Mouse (Mus musculus) kidney, embryonic 16.5 days (tissue): ENCODE data around the gene Acss3. TPM values are rescaled to one million over a fixed set of nuclear protein-coding genes. Genes with fewer than 3 reads are reported as not detected.

ENCODE experiments used
- ATAC-seq: fragments of 200-750 bp; cut with Nextera tagmentation; 2 replicates; pipeline ENCODE4 v1.8.0; 2017; ENCODE audit warnings: moderate TSS enrichment; ENCODE audit not compliant: low FRiP score, low TSS enrichment
- H3K27ac ChIP-seq: fragments of 300-500 bp; sonication (generic); 2 replicates; pipeline ENCODE4 v1.5.1; 2014; ENCODE audit warnings: low read length
- H3K27me3 ChIP-seq: fragments of 300-500 bp; sonication (generic); 2 replicates; pipeline ENCODE4 v1.6.1; 2014; ENCODE audit warnings: low read length, control low read depth, mixed read lengths; ENCODE audit not compliant: insufficient read depth
- H3K36me3 ChIP-seq: fragments of 300-500 bp; sonication (generic); 2 replicates; pipeline ENCODE4 v1.6.1; 2014; ENCODE audit warnings: low read length, control low read depth, mixed read lengths; ENCODE audit not compliant: insufficient read depth
- H3K4me1 ChIP-seq: fragments of 300-500 bp; sonication (generic); 2 replicates; pipeline ENCODE4 v1.6.1; 2014; ENCODE audit warnings: low read length, control low read depth, mixed read lengths; ENCODE audit not compliant: insufficient read depth
- H3K4me2 ChIP-seq: fragments of 300-500 bp; sonication (generic); replicated peaks from 2 replicates; pipeline ENCODE4 v1.6.1; 2014; ENCODE audit warnings: low read depth, low read length
- H3K4me3 ChIP-seq: fragments of 300-500 bp; sonication (generic); 2 replicates; pipeline ENCODE4 v1.5.1; 2014; ENCODE audit warnings: mild to moderate bottlenecking, low read length
- H3K9ac ChIP-seq: fragments of 300-500 bp; sonication (generic); replicated peaks from 2 replicates; pipeline ENCODE4 v1.6.1; 2014; ENCODE audit warnings: low read length
- H3K9me3 ChIP-seq: fragments of 300-500 bp; sonication (generic); 2 replicates; pipeline ENCODE4 v1.6.1; 2016; ENCODE audit warnings: low read length, control low read depth
- WGBS: fragments of 180-500 bp; shearing (Covaris S2); extraction: QIAGEN DNeasy Blood & Tissue Kit; methylation state at CpG from one replicate; pipeline ENCODE4 v1.1.7; 2014; 5-methylcytosine and 5-hydroxymethylcytosine counted together
- polyA plus RNA-seq: library from polyadenylated mRNA; unstranded; fragments of >200 nt; fragmentation: Nextera tagmentation; extraction: Ambion mirVana; gene quantifications from 2 replicates; pipeline ENCODE4 v1.2.1, GENCODE M21; 2015

Gene Acss3
- polyA plus RNA-seq = 2.9 and 3.4 TPM in 2 replicates

- H3K4me3 ChIP-seq = peak within 1 kb of the TSS; percentile 55
- no peaks in the 10 kb centered on the region for H3K27me3 ChIP-seq
- no peaks in the 10 kb centered on the region for H3K9me3 ChIP-seq
- no peaks in the 10 kb centered on the region for H3K36me3 ChIP-seq
- H3K27ac ChIP-seq = no peak within 1 kb of the TSS
- peak; percentile 97 for ATAC-seq
- peak within 1 kb of the TSS; percentile 66 for H3K9ac ChIP-seq
- WGBS = 3% methylated on average over 17 of the region's 17 CpGs
- peaks cover 7% of the 10 kb centered on the region; the same call in 1 of the 2 replicates for H3K4me1 ChIP-seq
- H3K4me2 ChIP-seq = peak within 1 kb of the TSS; percentile 66
These were observed at the start of gene Acss3 for GRCm38 (mm10) chr10:107123529-107124335. Gene Acss3 (minus strand): TSS chr10:107123668.

DNA sequence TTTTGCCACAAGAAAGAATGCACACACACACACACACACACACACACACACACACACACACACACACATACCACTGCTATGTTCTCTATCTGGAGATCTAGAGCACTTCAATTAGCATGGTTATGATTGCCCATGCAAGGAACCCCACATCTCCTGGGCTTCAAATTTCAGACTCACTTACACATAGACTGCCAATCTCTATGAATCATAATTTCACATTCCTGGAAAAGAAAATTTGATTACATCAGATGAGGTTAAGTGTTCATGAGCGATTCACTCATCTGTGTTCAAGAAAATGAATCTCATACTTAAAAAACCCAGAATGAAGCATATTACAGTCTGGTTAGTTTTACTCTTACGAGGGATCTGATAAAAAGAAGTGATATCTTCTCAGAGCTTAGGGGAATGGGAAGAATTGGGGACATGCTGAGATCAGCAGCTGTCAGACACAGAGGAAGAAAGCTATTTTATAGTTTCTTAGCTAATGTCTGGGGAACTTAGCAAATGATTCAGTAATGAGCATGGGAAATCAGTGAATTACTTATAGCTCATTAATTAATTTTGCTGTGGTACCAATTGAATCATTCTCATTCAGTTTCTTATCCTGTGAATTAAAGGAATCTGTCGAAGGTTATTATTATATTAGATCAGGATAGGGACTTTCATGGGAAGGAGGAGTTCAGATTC lies 48.7 kb upstream of the Acss3 start:
- Histone ChIP-seq H3K9ac (no peak overlapping the region), H3K4me2 (no peak overlapping the region), H3K4me3 (no peak overlapping the region), H3K4me1 (no peaks in the 10 kb centered on the region), H3K27ac (no peak overlapping the region), H3K36me3 (no peaks in the 10 kb centered on the region), H3K9me3 (no peaks in the 10 kb centered on the region), H3K27me3 (no peaks in the 10 kb centered on the region)
- WGBS = 77% methylated on average over 3 of the region's 3 CpGs
- no peak for ATAC-seq

DNA sequence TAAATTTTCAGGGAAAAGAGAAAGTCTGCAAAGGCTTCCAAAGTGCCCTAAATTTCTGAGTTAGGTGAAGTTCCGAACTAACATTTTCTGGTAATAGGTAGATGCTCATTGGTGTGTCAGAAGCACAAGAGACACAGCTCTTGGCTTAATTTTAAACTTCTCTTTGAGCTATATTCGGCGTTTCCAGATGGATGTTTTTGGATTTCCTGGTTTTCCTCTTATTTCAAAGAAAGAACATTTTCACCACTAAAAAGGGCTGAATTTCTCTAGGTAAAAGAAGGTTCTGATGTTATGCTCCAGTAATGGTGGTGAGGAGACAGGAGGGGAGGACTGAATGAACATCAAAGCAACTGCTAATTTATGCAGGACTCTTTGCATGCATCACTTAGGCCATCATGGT lies 43.0 kb upstream of the Acss3 start:
- ATAC-seq = no peak
- 87% methylated on average over 3 of the region's 3 CpGs for WGBS
- no peak overlapping the region for H3K4me2 ChIP-seq
- H3K4me3 ChIP-seq = no peak overlapping the region
- H3K36me3 ChIP-seq = no peaks in the 10 kb centered on the region
- H3K27ac ChIP-seq = no peak overlapping the region
- no peaks in the 10 kb centered on the region for H3K9me3 ChIP-seq
- H3K4me1 ChIP-seq = no peaks in the 10 kb centered on the region
- no peak overlapping the region for H3K9ac ChIP-seq
- H3K27me3 ChIP-seq = no peaks in the 10 kb centered on the region

DNA sequence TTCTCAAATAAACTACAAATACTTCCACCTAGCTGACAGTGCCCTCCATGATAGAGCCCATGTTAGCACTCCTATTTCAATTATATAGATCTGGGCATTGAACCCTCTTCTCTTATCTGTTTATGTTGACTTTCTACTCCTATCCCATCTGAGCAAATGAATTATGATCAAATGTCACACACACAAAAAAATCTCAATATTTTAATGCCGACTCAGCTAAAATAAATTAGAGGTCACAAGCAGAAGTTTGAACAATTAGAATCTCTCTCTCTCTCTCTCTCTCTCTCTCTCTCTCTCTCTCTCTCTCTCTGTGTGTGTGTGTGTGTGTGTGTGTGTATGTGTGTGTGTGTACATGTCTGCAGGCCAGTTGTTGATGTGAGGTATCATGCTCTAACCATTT lies 25.3 kb upstream of the Acss3 start:
- WGBS = 80% methylated on average over 1 of the region's 1 CpGs

DNA sequence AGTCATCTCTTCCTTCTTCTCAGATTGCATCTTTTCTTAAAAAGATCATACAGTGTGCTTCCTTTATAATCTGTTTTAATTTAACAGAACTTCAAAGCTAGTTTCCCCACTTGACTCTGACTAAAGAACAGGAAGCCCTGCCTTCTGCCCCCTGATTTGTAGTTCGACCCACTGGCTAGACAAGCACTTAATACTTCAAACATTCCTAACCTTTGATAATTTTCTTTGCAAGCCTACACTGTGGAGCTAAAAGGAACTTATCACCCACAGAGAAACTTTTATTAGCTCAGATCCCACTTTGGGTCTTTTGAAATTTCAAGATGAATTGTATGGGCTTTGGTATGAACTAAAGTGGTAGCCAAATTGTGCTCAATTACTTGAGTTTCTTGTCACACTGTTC lies 20.5 kb upstream of the Acss3 start:
- H3K4me1 ChIP-seq = no peaks in the 10 kb centered on the region
- 28% methylated on average over 1 of the region's 1 CpGs for WGBS
- no peak overlapping the region for H3K4me3 ChIP-seq
- ATAC-seq = no peak
- H3K27ac ChIP-seq = no peak overlapping the region
- H3K9ac ChIP-seq = no peak overlapping the region
- no peak overlapping the region for H3K4me2 ChIP-seq
- no peaks in the 10 kb centered on the region for H3K27me3 ChIP-seq
- no peaks in the 10 kb centered on the region for H3K36me3 ChIP-seq
- H3K9me3 ChIP-seq = no peaks in the 10 kb centered on the region

More for the DNA sequence above, 25.3 kb upstream of the Acss3 start:
- Histone ChIP-seq H3K4me2 (no peak overlapping the region), H3K4me1 (no peaks in the 10 kb centered on the region), H3K9me3 (no peaks in the 10 kb centered on the region), H3K36me3 (no peaks in the 10 kb centered on the region), H3K27me3 (no peaks in the 10 kb centered on the region), H3K4me3 (no peak overlapping the region), H3K27ac (no peak overlapping the region), H3K9ac (no peak overlapping the region)
- ATAC-seq = no peak

DNA sequence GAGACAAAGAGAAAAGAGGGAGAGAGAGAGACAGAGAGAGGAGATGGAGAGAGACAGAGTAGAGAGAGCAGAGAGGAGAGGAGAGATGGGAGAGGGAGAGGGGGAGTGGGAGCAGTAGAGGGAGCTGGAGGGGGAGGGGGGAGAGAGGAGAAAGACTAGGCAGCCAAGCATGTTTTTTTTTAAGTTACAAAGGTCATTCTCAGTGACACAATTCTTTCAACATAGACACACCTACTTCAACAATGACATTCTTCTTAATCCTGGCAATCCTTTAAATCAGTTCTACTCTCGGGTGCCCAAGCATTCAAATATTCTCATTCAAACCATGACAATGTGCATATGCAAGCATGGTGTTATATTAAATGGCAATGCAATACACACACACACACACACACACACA lies 19.4 kb upstream of the Acss3 start:
- Histone ChIP-seq H3K4me2 (no peak overlapping the region), H3K27ac (no peak overlapping the region), H3K9me3 (no peaks in the 10 kb centered on the region), H3K9ac (no peak overlapping the region), H3K4me3 (no peak overlapping the region), H3K27me3 (no peaks in the 10 kb centered on the region), H3K4me1 (no peaks in the 10 kb centered on the region), H3K36me3 (no peaks in the 10 kb centered on the region)
- ATAC-seq = no peak
- 83% methylated on average over 1 of the region's 1 CpGs for WGBS

- ATAC-seq = no peak; the same call in 1 of the 2 replicates
- H3K36me3 ChIP-seq = no peaks in the 10 kb centered on the region
- WGBS = 13% methylated on average over 9 of the region's 9 CpGs
- peaks cover 7% of the 10 kb centered on the region; the same call in 1 of the 2 replicates for H3K4me1 ChIP-seq
- H3K27me3 ChIP-seq = no peaks in the 10 kb centered on the region
- no peak overlapping the region for H3K27ac ChIP-seq
- H3K4me3 ChIP-seq = peak overlapping the region; percentile 55
- H3K4me2 ChIP-seq = peak overlapping the region; percentile 66
- peak overlapping the region; percentile 66 for H3K9ac ChIP-seq
- H3K9me3 ChIP-seq = no peaks in the 10 kb centered on the region
These were observed 532 bp downstream of the Acss3 start for GRCm38 (mm10) chr10:107122744-107123528.

DNA sequence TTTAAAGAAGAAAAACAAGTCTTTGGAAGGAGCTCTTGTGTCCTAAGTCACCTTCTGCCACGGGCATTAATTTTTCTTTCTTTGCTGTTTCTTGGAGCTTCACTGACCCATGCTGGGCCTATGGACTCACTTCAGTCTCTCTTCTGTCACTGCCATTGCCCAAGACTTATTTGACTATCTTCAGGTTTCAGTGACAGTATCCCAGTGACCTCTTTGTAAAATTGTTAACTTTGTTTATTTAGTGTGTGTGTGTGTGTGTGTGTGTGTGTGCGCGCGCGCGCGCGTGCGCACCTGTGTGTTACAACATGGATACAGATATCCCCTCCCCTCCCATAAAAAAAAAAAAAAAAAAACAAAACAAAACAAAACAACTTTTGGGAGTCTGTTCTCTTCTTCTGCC lies 2.2 kb downstream of the Acss3 start:
- Histone ChIP-seq H3K9ac (no peak overlapping the region), H3K4me1 (peaks cover 10% of the 10 kb centered on the region; the same call in 1 of the 2 replicates), H3K4me2 (no peak overlapping the region), H3K4me3 (no peak overlapping the region), H3K27me3 (no peaks in the 10 kb centered on the region), H3K36me3 (no peaks in the 10 kb centered on the region), H3K9me3 (no peaks in the 10 kb centered on the region), H3K27ac (no peak overlapping the region)
- WGBS = 92% methylated on average over 9 of the region's 9 CpGs
- no peak for ATAC-seq

DNA sequence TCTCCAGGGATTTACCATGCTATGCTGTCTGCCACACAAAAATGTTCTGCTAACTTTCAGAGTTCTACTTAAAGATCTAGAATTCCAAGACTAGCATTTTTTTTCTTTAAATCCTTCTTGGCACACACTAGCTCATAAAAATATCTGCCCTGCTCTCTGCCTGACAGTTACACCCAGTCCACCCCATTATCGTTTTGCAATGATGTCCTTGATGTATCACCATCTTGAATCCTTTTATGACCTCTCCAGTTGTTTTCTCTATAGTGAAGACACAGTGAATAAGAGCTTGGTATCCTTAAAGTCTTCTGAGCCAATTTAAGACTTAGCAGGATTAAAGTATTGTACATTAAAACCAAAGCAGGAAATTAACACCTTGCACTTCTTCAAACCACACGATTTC lies 4.3 kb downstream of the Acss3 start:
- 82% methylated on average over 2 of the region's 2 CpGs for WGBS
- Histone ChIP-seq H3K9ac (no peak overlapping the region), H3K4me1 (peaks cover 10% of the 10 kb centered on the region; the same call in 1 of the 2 replicates), H3K4me2 (no peak overlapping the region), H3K27me3 (no peaks in the 10 kb centered on the region), H3K9me3 (no peaks in the 10 kb centered on the region), H3K4me3 (no peak overlapping the region), H3K36me3 (no peaks in the 10 kb centered on the region), H3K27ac (no peak overlapping the region)
- ATAC-seq = no peak
